Comparison of ENCODE assay signal across 7 mouse cellular contexts in the genomic region with DNA sequence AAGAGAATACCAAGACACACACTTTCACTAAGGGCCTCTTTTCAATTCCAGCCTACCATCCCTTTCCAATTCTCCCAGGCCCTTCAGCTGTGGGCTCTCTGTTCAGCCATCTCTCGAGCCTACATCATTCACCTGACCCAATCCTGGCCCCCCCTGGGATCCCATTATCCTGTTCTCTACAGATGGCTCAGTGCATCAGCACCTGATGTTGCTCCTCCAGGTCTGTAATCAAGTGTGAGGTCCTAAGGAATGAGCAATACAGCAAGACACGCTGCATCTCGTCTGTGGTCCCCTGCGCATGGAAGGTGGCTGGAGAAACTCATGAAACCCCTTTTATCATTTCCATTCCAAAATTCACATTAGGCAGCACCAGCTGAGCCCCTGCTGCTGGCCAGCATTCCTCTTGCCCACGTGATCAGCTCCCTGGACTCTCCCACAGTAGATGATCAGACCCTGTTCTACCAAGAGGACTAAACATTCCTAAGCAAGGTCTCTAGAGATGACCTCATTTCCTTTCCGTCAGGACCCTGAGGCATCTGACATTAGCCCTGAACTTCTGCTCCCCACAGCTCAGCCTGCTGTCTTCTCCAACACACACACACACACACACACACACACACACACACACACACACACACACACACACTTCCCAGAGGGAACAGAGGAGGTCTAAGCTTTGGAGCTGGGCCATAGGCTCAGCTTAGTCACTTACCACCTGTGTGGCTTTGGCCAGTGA.
A peak's percentile ranks its signal among the peaks of the same experiment; 100 is the strongest.
DNase-seq lines count a peak whose midpoint lies in the region; ATAC-seq and TF ChIP-seq lines count a peak whose summit lies in the region.

No protein-coding gene starts in this region.

- DNase-seq in MN1 (ENCODE audit: low spot score), result peak; percentile 10
- DNase-seq in Patski (ENCODE audit: low read depth, low spot score), result peak; percentile 9
- DNase-seq in kidney, postnatal 4 days, result peak; percentile 48 to 65
- no peak for DNase-seq in spleen, postnatal 14 days (ENCODE audit: low spot score in 2 of 2)

- in situ Hi-C loops in Patski (cut with MboI; ENCODE audit: low pct_unique_long_range_greater_than_20kb), result no loop called here

- POLR2A ChIA-PET in Patski (lab: Charles Lee), result interaction anchor here (0.6 to 0.7 kb wide), 2 partner anchors 597 to 602 kb away, joined by 3 to 4 read pairs; no protein-coding TSS in a partner anchor

- no peaks in the 10 kb centered on the region for H3K36me3 ChIP-seq in heart, embryonic 16.5 days (ENCODE audit: control insufficient read depth, insufficient read depth)
- no peaks in the 10 kb centered on the region for H3K36me3 ChIP-seq in liver, embryonic 12.5 days

- no peak for ATAC-seq in Patski
- ATAC-seq in heart, embryonic 16.5 days (replicated peaks; ENCODE audit: extremely low read depth, insufficient read depth, low FRiP score), result peak; percentile 65; the same call in 1 of the 2 replicates
- no peak for ATAC-seq in megakaryocyte-erythroid progenitor cell, adult 5-6 weeks (replicated peaks; ENCODE audit: low FRiP score, low TSS enrichment, poor library complexity, severe bottlenecking)
- ATAC-seq in liver, embryonic 12.5 days, result no peak

- H3K27me3 ChIP-seq in Patski, result no peaks in the 10 kb centered on the region
- H3K27me3 ChIP-seq in heart, embryonic 16.5 days (ENCODE audit: control insufficient read depth, insufficient read depth, low read length), result no peaks in the 10 kb centered on the region
- H3K27me3 ChIP-seq in liver, embryonic 12.5 days (replicated peaks), result no peaks in the 10 kb centered on the region

- CTCF ChIA-PET in Patski (lab: Charles Lee), result no interaction called here

- H3K4me3 ChIP-seq in heart, embryonic 16.5 days (ENCODE audit: low read length), result no peak overlapping the region
- no peak overlapping the region for H3K4me3 ChIP-seq in liver, embryonic 12.5 days

- H3K9me3 ChIP-seq in heart, embryonic 16.5 days (replicated peaks; ENCODE audit: control insufficient read depth, low read length), result no peaks in the 10 kb centered on the region
- H3K9me3 ChIP-seq in liver, embryonic 12.5 days (replicated peaks), result no peaks in the 10 kb centered on the region

- H3K27ac ChIP-seq in heart, embryonic 16.5 days (ENCODE audit: low read length), result no peak overlapping the region
- no peak overlapping the region for H3K27ac ChIP-seq in liver, embryonic 12.5 days

- 46% methylated on average over 6 of the region's 6 CpGs for WGBS in heart, embryonic 16.5 days
- 51% methylated on average over 6 of the region's 6 CpGs for WGBS in liver, embryonic 12.5 days (ENCODE audit: insufficient replicate concordance)

- no peak overlapping the region for H3K9ac ChIP-seq in heart, embryonic 16.5 days (ENCODE audit: low read length)
- no peak overlapping the region for H3K9ac ChIP-seq in liver, embryonic 12.5 days

- no peak for TF ChIP-seq CTCF in Patski (IDR thresholded peaks at IDR 0.05)

- H3K4me1 ChIP-seq in heart, embryonic 16.5 days (ENCODE audit: control insufficient read depth, insufficient read depth, low read length), result peaks cover 5% of the 10 kb centered on the region
- H3K4me1 ChIP-seq in liver, embryonic 12.5 days, result no peaks in the 10 kb centered on the region

- no peak overlapping the region for H3K4me2 ChIP-seq in heart, embryonic 16.5 days (ENCODE audit: low read depth, low read length)
- no peak overlapping the region for H3K4me2 ChIP-seq in liver, embryonic 12.5 days

Comparison
In these comparisons a context has a peak if more than half of its experiments do, and no peak if none do; other contexts are left out.
1. DNase-seq: peak in MN1 (single experiment), Patski (single experiment) and kidney, postnatal 4 days (2 of 2); none in spleen, postnatal 14 days (0 of 2).